Mouse (Mus musculus) heart, embryonic 12.5 days (tissue): ENCODE measurements around the gene Ifne. TPM values are rescaled to one million over a fixed set of nuclear protein-coding genes. Genes with fewer than 3 reads are reported as not detected.

Source experiments
- ATAC-seq: fragments of 200-750 bp; cut with Nextera tagmentation; 2 replicates; pipeline ENCODE4 v1.8.0; 2017; ENCODE audit warnings: moderate TSS enrichment, moderate library complexity; ENCODE audit not compliant: insufficient number of reproducible peaks, low FRiP score
- H3K27ac ChIP-seq: fragments of 300-500 bp; sonication (generic); 2 replicates; pipeline ENCODE4 v1.5.1; 2016; ENCODE audit warnings: mild to moderate bottlenecking, moderate library complexity; ENCODE audit not compliant: poor library complexity, severe bottlenecking
- H3K27me3 ChIP-seq: fragments of 300-500 bp; sonication (generic); replicated peaks from 2 replicates; pipeline ENCODE4 v1.6.1; 2016; ENCODE audit warnings: mild to moderate bottlenecking, moderate library complexity
- H3K36me3 ChIP-seq: fragments of 300-500 bp; sonication (generic); 2 replicates; pipeline ENCODE4 v1.6.1; 2016; ENCODE audit warnings: mild to moderate bottlenecking, moderate library complexity
- H3K4me1 ChIP-seq: fragments of 300-500 bp; sonication (generic); replicated peaks from 2 replicates; pipeline ENCODE4 v1.6.1; 2016; ENCODE audit warnings: mild to moderate bottlenecking
- H3K4me2 ChIP-seq: fragments of 300-500 bp; sonication (generic); 2 replicates; pipeline ENCODE4 v1.6.1; 2016; ENCODE audit warnings: mild to moderate bottlenecking, moderate library complexity
- H3K4me3 ChIP-seq: fragments of 300-500 bp; sonication (generic); 2 replicates; pipeline ENCODE4 v1.5.1; 2016; ENCODE audit warnings: mild to moderate bottlenecking
- H3K9ac ChIP-seq: fragments of 300-500 bp; sonication (generic); 2 replicates; pipeline ENCODE4 v1.6.1; 2016; ENCODE audit warnings: mild to moderate bottlenecking, moderate library complexity
- H3K9me3 ChIP-seq: fragments of 300-500 bp; sonication (generic); replicated peaks from 2 replicates; pipeline ENCODE4 v1.6.1; 2016; ENCODE audit warnings: mild to moderate bottlenecking, moderate library complexity
- WGBS: fragments of 180-500 bp; shearing (Covaris S2); methylation state at CpG from one replicate; pipeline ENCODE4 v1.1.7; 2016; 5-methylcytosine and 5-hydroxymethylcytosine counted together
- polyA plus RNA-seq: library from polyadenylated mRNA; unstranded; fragments of >200 nt; fragmentation: Nextera tagmentation; extraction: Ambion mirVana; gene quantifications from 2 replicates; pipeline ENCODE4 v1.2.1, GENCODE M21; 2016

Ifne gene
- not detected in 2 replicates for polyA plus RNA-seq

GRCm38 (mm10) chr4:88880101-88880500 is at the start of gene Ifne:
Gene Ifne (minus strand): TSS chr4:88880201.
- Histone ChIP-seq H3K9me3 (no peaks in the 10 kb centered on the region), H3K27me3 (no peaks in the 10 kb centered on the region), H3K4me1 (no peaks in the 10 kb centered on the region), H3K4me2 (no peak within 1 kb of the TSS), H3K4me3 (no peak within 1 kb of the TSS), H3K27ac (no peak within 1 kb of the TSS), H3K36me3 (no peaks in the 10 kb centered on the region), H3K9ac (no peak within 1 kb of the TSS)
- WGBS: 80% methylated on average over 8 of the region's 8 CpGs
- ATAC-seq: no peak

DNA sequence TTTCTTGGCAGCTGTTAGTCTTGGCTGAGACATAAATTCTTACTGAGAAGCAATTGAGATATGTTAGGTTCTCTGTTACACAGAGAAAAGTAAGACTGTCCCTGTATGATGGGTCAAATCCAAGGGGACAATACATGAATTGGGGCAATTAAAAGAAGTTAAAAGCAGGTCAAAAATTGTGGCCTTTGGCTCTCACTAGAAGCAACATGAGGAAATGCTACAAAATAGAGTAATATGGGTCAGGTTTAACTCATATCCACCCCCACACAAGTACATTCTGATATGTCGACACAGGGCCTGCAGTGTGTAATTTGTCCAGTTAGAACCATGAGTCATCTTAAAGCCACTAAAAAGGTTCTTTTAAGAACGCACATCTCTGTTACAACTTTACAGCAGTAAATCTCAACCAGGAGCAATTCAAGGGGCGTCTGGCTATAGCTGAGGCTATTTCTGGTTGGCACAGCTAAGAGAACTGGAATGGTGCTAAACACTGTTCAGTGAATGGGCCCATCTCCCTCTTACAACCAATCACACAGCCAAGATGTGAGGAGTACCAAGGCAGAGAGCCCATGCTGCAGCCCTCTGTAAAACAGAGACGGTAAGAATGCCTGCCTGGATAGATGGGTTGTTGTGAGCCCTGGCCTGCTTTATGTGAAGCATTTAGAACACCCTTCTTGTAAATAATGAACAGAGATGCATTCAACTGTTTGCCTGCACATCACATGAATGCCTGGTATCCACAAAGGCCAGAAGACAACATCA is 48.5 kb upstream of the Ifne start:
- no peak overlapping the region for H3K4me2 ChIP-seq
- 35% methylated on average over 4 of the region's 4 CpGs for WGBS
- peaks cover 21% of the 10 kb centered on the region for H3K4me1 ChIP-seq
- no peaks in the 10 kb centered on the region for H3K9me3 ChIP-seq
- no peak overlapping the region for H3K9ac ChIP-seq
- H3K27me3 ChIP-seq: no peaks in the 10 kb centered on the region
- peak overlapping the region; percentile 72 for H3K27ac ChIP-seq
- peak; percentile 39; the same call in 1 of the 2 replicates for ATAC-seq
- no peak overlapping the region for H3K4me3 ChIP-seq
- H3K36me3 ChIP-seq: 0 out of 2 replicates have a peak, but pooled peaks cover 3% of the 10 kb centered on the region

- H3K4me3 ChIP-seq: no peak overlapping the region
- no peak for ATAC-seq
- WGBS: 75% methylated on average over 2 of the region's 2 CpGs
- no peak overlapping the region for H3K9ac ChIP-seq
- 0 out of 2 replicates have a peak, but pooled peaks cover 3% of the 10 kb centered on the region for H3K36me3 ChIP-seq
- peaks cover 21% of the 10 kb centered on the region for H3K4me1 ChIP-seq
- H3K4me2 ChIP-seq: no peak overlapping the region
- peak overlapping the region; percentile 43; the same call in 1 of the 2 replicates for H3K27ac ChIP-seq
- no peaks in the 10 kb centered on the region for H3K9me3 ChIP-seq
- no peaks in the 10 kb centered on the region for H3K27me3 ChIP-seq
These were observed 47.8 kb upstream of the Ifne start for GRCm38 (mm10) chr4:88927850-88928249.

GRCm38 (mm10) chr4:88926637-88927036 is 46.6 kb upstream of the Ifne start:
- H3K27me3 ChIP-seq: no peaks in the 10 kb centered on the region
- H3K9ac ChIP-seq: no peak overlapping the region
- 0 out of 2 replicates have a peak overlapping the region, but pooled peaks have one; percentile 31 for H3K27ac ChIP-seq
- H3K4me1 ChIP-seq: peaks cover 21% of the 10 kb centered on the region
- no peak overlapping the region for H3K4me2 ChIP-seq
- 0 out of 2 replicates have a peak, but pooled peaks cover 3% of the 10 kb centered on the region for H3K36me3 ChIP-seq
- H3K9me3 ChIP-seq: no peaks in the 10 kb centered on the region
- WGBS: 55% methylated on average over 1 of the region's 1 CpGs
- H3K4me3 ChIP-seq: no peak overlapping the region
- ATAC-seq: no peak

GRCm38 (mm10) chr4:88926082-88926481 is 46.1 kb upstream of the Ifne start:
- Histone ChIP-seq H3K9ac (no peak overlapping the region), H3K4me3 (no peak overlapping the region), H3K4me2 (no peak overlapping the region), H3K9me3 (no peaks in the 10 kb centered on the region), H3K4me1 (peaks cover 21% of the 10 kb centered on the region), H3K27ac (no peak overlapping the region), H3K27me3 (no peaks in the 10 kb centered on the region), H3K36me3 (0 out of 2 replicates have a peak, but pooled peaks cover 3% of the 10 kb centered on the region)
- ATAC-seq: no peak
- WGBS: 86% methylated on average over 1 of the region's 1 CpGs

GRCm38 (mm10) chr4:88925456-88925855 is 45.5 kb upstream of the Ifne start:
- H3K36me3 ChIP-seq: 0 out of 2 replicates have a peak, but pooled peaks cover 3% of the 10 kb centered on the region
- no peaks in the 10 kb centered on the region for H3K9me3 ChIP-seq
- H3K4me3 ChIP-seq: no peak overlapping the region
- peaks cover 21% of the 10 kb centered on the region for H3K4me1 ChIP-seq
- no peak overlapping the region for H3K4me2 ChIP-seq
- H3K27ac ChIP-seq: no peak overlapping the region
- H3K27me3 ChIP-seq: no peaks in the 10 kb centered on the region
- ATAC-seq: no peak
- H3K9ac ChIP-seq: no peak overlapping the region
- WGBS: 93% methylated on average over 2 of the region's 2 CpGs

- ATAC-seq: no peak
- 0 out of 2 replicates have a peak, but pooled peaks cover 3% of the 10 kb centered on the region for H3K36me3 ChIP-seq
- H3K4me2 ChIP-seq: no peak overlapping the region
- 86% methylated on average over 5 of the region's 5 CpGs for WGBS
- no peaks in the 10 kb centered on the region for H3K27me3 ChIP-seq
- H3K4me3 ChIP-seq: no peak overlapping the region
- no peaks in the 10 kb centered on the region for H3K9me3 ChIP-seq
- peaks cover 2% of the 10 kb centered on the region; the same call in 1 of the 2 replicates for H3K4me1 ChIP-seq
- H3K9ac ChIP-seq: no peak overlapping the region
- H3K27ac ChIP-seq: no peak overlapping the region
These were observed 41.3 kb upstream of the Ifne start for GRCm38 (mm10) chr4:88921280-88921679.

GRCm38 (mm10) chr4:88917770-88918460 is 37.9 kb upstream of the Ifne start:
- H3K27ac ChIP-seq: no peak overlapping the region
- no peaks in the 10 kb centered on the region for H3K27me3 ChIP-seq
- no peaks in the 10 kb centered on the region for H3K4me1 ChIP-seq
- no peak overlapping the region for H3K9ac ChIP-seq
- no peak overlapping the region for H3K4me2 ChIP-seq
- no peak overlapping the region for H3K4me3 ChIP-seq
- H3K9me3 ChIP-seq: no peaks in the 10 kb centered on the region
- WGBS: 78% methylated on average over 5 of the region's 5 CpGs
- H3K36me3 ChIP-seq: no peaks in the 10 kb centered on the region
- no peak for ATAC-seq

DNA sequence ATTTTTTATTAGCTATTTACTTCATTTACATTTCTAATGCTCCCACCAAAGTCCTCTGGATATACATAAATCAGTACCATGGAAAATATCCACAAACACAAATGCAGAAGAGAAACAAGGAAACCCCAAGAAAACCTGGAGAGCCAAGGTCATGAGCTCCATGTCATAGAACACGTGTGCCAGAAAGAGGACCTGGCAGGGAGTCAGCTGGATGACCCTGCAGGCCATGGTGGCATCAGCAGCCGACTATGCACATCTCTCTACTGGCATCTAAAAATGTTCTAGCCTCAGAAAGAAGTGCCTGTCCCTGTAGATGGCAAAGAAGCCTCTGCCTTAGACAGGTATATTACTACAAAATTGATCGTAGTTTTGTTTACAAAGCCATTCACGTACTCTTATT is 36.3 kb upstream of the Ifne start:
- Histone ChIP-seq H3K4me2 (no peak overlapping the region), H3K27me3 (no peaks in the 10 kb centered on the region), H3K9ac (no peak overlapping the region), H3K27ac (no peak overlapping the region), H3K9me3 (no peaks in the 10 kb centered on the region), H3K4me3 (no peak overlapping the region), H3K36me3 (no peaks in the 10 kb centered on the region), H3K4me1 (no peaks in the 10 kb centered on the region)
- WGBS: 73% methylated on average over 4 of the region's 4 CpGs
- no peak for ATAC-seq

DNA sequence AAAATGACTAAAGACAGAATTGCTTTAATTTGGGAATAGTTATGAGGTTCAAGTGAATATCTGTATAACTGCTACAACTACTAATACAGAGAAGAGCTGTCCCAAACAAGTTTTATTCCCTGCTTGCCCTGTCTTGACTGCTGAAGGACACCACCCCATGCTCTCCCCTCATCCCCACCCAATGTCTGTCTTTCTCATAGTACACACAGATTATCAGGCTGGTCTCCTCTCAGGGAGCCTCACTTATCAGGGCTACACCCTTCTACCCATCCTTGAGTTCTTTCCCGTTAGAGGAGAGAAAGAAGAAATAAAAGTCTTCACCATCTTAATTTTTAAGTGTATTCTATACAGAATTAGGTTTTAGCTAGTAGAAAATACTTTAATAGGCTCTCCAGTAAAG is 34.0 kb upstream of the Ifne start:
- no peak for ATAC-seq
- Histone ChIP-seq H3K9me3 (no peaks in the 10 kb centered on the region), H3K4me1 (no peaks in the 10 kb centered on the region), H3K9ac (no peak overlapping the region), H3K36me3 (no peaks in the 10 kb centered on the region), H3K4me2 (no peak overlapping the region), H3K27me3 (no peaks in the 10 kb centered on the region), H3K4me3 (no peak overlapping the region), H3K27ac (no peak overlapping the region)
- 57% methylated on average over 1 of the region's 1 CpGs for WGBS

GRCm38 (mm10) chr4:88912882-88913281 is 32.9 kb upstream of the Ifne start:
- Histone ChIP-seq H3K27me3 (no peaks in the 10 kb centered on the region), H3K9ac (no peak overlapping the region), H3K4me3 (no peak overlapping the region), H3K27ac (no peak overlapping the region), H3K4me2 (no peak overlapping the region), H3K4me1 (no peaks in the 10 kb centered on the region), H3K9me3 (no peaks in the 10 kb centered on the region), H3K36me3 (no peaks in the 10 kb centered on the region)
- ATAC-seq: no peak
- WGBS: 66% methylated on average over 2 of the region's 2 CpGs
